Mouse (Mus musculus): ENCODE measurements around the gene Foxd4. TPM values are rescaled to one million over a fixed set of nuclear protein-coding genes. Genes with fewer than 3 reads are reported as not detected.

Gene Foxd4
- not detected for total RNA-seq (2022)

DNA sequence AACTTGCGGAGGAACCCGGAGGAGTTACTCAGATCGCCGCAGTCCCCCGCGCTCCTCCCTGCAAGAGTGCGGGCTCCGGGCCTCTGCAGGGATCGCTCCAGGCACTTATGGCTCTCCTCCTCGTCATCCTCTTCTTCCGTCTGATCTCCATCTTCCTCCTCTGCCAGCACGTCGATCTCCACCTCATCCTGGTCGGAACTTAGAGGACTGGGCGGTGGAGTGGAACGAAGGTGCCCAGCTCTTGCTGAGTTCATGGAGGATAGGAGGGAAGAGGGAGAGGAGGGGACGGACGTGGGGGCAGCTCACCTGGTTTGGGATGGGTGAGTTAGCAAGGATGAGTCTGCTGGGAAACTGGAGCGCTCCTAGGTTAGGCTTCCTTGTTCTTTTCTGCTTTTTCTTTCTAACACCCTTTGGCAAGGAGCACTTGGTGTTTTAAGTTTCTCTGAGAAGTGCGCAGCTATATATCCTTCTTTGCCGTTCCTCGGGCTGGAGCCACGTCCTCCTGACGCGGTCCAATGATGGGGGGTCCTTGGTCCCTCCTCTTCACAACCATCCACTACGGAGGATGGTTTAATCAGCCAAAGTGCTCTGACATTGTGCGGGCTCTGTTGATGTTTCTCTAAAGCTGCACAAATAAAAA lies at the start of gene Foxd4:
Foxd4 (minus strand) TSS at position 617 of the 640 bp plus-strand sequence.
- DNase-seq (ENCODE audit: low spot score) = no peak

DNA sequence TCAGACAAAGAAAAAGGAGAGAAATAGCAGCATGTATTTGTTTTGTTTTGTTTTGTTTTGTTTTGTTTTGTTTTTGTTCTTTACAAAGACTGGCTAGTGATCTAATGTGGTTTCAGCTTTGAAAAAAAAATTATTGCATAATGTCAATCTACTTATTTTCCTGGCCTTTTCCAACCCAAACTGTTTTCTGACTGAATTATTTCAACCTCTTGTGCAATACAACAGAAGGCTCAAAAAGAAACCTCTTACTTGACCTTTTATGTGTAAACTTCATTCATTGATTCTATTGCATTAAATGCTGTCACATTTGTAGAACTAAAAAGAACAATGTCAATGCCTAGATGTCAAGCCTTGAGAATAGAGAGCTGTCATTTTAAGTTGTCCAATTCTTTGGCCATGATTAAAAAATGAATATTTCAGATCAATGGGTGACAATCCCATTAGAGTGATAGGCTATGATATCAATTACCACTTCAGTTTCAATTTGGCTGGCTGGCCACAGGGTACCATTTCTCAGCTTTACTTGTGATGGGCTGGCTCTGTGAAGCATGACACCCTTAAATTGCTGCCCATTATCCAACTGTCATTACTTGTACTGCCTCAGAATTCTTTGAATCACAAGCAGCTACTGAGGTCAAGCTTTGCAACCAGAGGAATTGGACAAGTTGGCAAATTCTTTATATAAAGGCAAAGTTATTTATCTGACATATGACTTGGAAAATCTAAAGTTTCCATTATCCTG lies 44.7 kb upstream of the Foxd4 start:
- DNase-seq (ENCODE audit: low spot score) = no peak

DNA sequence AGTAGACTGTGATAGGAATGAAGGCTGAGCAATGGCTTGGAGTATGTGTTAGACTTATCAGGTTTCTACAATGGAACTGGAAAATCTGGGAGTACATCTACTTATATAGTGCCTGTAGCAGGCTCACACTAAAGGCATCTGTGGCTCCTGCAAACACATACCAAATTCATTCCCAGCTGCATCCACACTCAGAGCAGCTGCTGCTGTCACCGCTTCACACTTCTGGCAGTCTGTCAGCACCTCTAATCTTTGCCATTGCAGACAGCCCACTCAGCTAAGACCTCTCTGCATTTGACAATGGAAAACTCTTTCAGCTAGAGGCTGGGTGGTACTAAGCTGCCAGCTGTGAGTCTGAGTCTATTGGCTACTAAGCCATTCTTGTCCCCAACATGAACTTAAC lies 36.1 kb upstream of the Foxd4 start:
- DNase-seq (ENCODE audit: low spot score) = no peak

DNA sequence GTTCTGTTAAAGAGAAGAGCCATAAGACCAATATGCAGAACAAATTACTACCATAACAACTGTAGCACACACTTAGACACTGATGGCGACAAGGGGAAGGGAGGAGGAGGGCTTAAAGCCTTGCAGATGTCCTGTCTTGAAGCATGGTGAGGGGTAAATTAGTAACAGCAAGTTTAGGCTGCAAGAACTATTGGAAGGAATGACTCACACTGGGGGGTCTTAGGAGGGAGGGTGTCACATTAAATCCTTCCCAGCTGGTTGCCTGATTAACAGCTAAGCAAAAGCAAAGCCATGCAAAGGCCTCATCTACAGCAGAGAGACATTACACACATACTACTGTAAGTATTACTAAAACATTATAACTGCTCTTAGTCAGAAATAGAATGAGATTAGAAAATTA lies 28.0 kb upstream of the Foxd4 start:
- DNase-seq (ENCODE audit: low spot score) = no peak

DNA sequence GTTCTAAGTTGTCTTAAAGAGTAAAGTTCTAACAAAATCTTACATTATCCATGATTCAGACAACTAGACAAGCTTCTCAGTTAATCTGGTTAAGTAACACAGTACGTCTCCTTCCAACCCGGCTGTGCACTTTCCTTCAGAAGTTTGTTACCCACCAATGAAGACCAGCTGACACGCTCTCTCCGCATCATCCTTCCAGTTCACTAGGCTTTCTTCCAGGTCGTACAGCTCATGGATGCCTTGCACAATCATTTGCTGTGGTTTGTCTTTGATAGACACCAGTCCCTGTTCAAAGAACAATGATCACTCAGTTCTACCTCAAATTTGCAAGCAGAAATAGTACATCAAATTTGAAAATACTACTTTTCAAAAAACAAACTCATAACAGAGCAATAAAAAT lies 19.9 kb upstream of the Foxd4 start:
- DNase-seq (ENCODE audit: low spot score) = no peak

DNA sequence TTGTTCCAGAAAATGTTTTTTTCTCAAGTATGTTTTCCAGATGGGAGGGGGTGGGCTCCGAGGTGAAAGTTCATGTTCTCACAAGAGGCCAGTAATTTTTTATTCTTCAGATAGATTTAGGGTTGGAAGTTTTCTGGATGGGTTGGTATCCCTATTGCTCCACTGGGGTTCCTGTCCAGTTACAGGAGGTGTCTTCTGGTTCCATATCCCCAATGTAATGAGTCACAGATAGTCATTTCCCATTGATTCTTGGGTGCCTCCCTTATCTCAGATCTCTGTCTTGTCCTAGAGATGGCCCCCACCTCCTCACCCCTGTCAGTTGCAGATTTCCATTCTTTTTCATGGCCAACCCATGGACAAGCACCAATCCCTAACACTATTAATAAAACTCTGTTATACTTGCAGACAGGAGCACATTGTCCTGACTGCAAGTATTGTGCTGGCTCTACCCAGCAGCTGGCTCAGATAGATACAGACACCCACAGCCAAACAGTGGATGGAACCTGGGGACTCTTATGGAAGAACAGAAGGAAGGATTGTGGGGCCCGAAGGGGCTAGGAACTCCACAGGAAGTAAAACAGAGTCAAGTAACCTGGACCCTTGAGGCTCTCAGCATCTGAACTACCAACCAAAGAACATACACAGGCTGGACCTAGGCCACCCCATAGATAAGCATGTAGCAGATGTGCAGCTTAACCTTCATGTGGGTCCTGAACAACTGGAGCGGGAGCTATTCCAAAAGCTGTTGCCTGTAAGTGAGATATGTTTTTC lies 7.6 kb upstream of the Foxd4 start:
- DNase-seq (ENCODE audit: low spot score) = no peak

DNA sequence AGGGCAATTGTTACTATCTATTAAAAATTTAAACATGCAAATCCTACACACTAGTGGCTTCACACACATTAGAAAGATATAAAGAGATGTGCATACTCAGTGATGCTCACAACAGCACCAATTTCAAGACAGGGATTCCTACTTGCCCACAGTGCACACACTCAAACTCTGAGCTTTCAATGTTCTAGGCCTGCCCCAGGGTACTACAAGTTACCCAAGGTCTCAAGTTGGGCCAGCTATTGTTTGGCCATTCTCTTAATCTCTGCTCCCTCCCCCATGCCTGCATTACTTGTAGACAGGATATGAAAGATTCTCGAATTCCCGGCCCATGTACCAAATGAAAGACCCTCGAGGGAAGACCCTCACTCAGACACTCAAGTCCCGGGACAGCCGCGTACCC lies 6.7 kb upstream of the Foxd4 start:
- no peak for DNase-seq (ENCODE audit: low spot score)

DNA sequence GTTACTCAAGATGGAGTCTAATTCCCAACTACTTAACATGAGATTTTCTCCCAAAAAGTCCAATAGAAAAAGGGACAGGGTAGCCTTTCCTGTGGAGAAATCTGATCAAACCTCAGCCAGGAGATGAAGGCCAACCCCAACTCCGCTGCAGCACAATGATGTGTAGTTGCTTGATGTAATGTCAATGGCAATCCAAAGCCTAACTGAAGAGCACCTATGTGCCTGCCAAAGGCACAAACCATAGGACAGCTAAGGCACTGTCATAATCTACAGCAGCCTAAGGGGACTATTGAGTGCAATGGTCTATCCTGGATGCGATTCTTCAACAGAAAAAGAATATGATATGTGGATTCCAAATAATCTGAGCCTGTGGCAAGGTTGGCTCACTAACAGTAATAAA lies 1.8 kb upstream of the Foxd4 start:
- DNase-seq (ENCODE audit: low spot score) = no peak

DNA sequence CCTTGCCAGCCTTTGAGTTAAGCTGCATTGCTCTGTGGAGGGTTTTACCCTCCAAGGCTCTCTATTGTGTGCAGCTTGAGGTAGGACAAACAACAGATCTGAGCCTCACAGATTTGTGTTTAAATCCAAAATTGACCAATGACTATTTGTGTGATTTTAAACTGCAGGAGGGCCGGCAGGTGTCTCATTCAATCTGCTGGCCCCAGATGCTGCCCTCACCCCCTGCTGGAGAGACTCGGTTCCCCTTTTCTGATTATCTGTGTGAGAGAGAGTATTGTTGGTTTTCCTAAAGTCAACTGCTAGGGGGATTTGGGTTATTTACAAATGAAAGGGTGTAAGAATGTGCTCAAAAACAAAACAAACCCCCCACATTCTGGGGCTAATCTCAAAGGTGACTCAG lies 1.3 kb upstream of the Foxd4 start:
- no peak for DNase-seq (ENCODE audit: low spot score)

DNA sequence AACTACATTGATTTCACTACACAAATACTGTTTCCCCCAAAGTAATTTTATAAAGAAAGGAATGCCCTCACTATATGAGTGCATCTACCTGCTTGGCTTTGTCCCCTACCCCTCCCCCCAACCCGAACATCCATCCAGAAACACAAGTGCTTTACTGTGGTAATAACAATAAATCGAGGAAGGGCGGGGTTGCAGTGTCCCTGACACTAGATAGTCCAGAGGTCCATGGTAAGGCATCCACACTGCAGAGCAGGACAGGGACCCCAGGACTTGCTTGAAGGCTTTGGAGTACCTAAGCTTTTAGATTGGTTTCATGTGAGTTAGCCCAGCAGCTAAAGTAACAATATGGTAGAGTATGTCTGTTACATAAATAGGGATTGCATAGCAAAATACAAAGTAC lies 669 bp upstream of the Foxd4 start:
- DNase-seq (ENCODE audit: low spot score) = no peak

DNA sequence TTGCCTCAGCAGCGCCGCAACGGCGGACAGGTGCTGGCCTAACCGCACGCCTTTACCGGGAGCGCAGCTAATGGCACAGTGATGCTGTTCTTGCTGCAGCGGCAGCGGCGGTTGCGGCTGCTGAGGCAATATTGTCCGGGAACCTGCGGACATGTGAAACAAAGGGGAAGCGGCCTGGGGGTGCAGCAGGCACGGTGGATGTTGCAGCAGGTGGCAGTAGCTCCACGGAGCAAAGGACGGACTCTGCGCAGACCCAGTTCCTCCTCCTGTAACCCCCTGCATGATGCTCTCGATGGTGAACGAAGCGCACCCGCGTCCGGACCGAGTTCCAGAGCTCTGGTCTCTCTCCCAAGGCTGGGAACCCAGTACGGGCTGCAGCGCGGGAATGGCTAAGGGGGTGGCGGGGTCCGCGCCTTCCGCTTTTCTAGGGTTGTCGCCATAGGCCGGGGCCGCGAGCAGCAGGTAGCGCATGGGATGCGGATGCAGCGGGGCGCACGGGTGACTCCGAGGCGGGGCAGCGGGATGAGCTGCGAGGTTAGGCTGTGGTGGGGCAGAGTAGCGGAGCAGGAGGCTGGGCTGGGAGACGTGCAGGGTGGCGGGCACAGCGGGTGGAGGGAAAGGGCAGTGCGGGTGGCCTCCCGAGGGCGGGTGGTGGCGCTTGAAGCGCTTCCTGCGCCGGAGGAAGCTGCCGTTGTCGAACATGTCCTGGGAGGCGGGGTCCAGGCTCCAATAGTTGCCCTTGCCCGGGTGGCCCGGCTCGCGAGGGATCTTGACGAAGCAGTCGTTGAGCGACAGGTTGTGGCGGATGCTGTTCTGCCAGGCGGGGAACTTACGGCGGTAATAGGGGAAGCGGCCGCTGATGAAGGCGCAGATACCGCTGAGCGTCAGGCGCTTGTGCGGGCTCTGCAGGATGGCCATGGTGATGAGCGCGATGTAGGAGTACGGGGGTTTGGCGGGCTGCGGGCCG lies 1.1 kb downstream of the Foxd4 start:
- DNase-seq (ENCODE audit: low spot score) = no peak

DNA sequence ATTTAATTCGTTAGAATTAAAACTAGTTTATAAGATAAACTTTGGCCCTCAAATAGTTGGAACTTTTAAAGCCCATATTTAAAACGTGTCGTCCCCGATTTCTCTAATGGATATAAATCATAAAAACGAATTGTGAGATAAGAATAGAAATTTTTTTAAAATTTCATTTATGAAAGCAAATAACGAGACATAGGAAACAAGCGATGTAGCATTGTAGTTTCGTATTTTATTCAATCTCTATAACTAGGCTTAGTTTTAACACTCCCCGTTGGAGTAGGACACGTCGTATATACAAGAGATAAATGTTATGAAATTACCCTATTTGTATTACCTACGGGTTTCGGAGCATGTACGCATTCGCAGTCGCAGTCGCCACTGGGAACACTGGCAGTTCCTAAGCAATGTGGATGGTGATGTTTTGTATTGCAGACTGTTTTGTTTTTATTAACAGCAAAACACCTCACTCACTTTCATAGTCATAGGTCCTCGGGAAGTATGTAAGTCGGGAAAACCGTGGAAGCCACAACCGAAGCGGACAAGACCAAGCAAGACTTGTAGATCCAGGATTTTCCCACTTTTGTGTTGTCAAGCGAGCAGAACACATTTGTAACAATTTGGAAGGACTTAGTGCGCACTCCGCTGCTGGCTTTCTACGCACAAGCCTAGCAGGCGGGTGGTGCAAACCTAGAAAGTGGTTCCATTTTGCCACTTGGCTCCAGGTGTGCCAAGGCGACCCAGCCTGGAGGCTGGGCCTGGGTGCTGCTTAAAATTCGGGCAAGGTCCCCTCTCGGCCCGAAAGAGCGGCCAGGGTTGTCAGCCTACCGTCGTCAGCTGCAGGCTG lies 2.0 kb downstream of the Foxd4 start:
- no peak for DNase-seq (ENCODE audit: low spot score)

DNA sequence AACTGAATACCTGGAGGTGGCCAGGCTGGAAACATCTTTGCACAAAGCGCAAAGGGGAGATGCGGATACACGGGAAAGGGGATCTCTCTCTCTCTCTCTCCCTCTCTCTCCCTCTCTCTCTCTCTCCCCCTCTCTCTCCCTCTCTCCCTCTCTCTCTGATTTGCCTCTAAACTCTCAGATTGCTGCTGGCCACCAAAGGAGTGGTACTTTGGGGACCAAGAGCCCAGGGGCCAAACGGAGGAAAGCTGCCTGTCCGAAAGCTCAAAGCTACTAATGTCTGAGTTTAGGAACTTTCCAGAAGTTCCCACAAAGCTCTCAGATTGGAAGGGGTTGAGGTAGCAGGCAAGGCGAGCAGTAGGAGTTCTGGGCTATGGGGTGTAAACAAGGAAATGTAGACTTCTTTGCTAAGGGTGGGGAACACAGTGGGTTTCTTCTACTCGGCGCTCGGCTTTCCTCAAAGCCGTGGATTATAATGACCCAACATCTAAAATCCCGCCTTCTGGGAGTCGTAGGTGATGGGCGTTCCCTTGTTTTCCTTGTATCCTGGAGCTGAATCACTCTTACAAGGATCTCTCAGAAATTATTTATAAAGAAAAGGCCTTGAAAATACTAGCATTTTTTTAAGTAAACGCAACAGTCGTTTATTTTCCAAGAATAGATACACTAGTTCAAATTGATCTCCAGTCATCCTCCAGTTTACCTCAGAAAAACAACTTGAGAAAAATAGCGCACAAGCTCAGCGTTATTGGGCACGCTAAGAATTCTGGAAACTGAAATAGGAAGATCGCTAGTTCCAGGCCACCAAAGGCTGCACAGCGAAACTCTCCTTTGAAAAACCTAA lies 2.9 kb downstream of the Foxd4 start:
- DNase-seq (ENCODE audit: low spot score) = no peak

DNA sequence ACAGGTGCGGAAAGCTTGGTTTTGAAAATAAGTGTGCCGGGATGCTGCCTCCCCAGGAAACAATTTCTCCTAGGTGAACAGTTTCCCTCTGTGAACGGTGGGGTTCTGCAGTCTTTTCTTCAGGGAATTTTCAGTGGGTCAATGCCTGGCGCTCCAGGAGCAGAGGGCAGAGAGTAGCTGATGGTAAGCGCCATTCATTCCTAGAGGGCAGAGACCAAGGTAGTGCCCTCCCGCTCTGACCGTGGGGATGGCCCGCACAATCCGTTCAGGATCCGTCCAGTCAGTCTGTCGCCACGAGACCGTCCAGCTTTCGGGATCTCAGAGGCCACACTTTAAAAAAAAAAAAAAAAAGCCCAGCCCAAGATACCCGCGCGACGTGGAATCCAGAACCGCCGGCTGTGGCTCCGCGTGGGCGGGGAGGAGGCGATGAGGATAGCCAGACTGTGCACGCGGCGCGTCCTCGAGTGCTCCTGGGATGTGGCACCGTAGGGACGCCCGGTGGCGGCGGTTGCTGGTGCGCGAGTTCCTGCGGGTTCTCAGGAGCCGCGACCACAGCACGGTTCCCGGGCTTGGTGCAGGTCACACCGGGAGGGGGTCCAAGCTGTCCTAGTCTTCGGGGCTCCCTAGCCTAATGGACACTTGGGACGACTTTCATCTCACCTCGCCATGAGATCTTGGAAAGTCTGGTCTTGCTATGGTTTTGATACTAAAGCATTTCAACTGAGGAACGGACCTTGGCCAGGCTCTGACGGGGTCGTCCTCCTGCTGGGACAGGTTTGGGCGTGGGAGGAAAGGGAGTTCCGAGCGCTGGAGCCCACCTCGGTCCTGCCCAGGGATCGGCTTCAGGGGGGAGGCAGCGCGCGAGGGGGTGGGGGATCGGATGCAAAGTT lies 3.7 kb downstream of the Foxd4 start:
- no peak for DNase-seq (ENCODE audit: low spot score)

DNA sequence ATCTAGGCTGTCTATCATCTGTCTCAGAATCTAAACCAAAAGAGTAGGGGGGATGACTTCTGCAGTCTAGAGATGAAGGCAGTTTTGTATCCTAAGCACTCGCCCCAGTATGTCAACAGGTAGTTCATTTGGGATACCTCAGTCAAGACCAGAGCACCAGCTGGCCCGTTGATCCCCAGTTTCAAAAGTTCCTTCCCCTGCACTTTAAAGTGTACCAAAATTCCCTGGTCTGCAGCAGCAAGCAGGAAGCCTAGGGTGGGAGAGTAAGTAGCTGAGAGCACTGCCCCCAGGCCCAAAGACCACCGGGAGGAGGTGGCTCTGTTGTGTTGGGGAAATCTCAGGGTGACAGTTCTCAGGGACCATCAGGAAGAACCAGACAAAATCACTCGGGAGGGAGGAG lies 4.5 kb downstream of the Foxd4 start:
- DNase-seq (ENCODE audit: low spot score) = no peak

DNA sequence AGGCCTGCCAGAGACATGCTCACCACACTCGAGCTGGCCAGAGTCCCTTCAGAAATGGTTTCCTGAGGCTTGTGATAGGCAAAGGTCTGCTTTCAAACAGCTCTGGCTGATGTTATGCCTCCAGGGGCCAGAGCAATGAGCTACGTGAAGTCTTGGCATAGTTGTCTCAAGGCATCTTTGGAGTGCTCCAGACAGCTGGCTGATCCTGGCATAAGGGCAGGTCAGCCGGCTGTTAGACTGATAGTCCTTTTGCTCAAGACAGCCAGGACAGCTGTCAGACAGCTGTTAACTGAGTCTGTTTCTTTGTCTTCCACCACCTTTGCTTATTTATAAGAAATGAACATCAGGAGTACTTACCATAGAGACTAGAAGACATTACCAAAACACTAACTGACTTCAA lies 14.1 kb downstream of the Foxd4 start:
- DNase-seq (ENCODE audit: low spot score) = no peak

DNA sequence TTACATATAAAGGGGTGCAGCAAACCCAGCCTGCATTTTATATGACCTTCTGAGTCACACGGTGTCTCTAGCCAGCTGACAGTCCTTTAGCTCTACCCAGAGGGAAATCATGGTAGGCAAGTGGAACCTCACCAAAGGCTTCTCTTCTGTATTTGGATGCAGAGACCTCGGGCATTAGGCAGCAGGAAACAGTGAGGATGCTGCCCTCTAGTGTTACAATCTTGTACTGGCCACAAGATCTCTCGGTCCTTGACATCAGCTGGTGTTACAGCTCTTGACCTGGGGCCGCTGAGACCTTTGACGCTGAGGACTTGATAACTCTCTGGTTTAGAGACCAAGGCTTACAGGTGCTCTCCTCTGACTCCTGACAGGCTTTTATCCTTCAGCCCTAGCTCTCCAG lies 15.5 kb downstream of the Foxd4 start:
- DNase-seq (ENCODE audit: low spot score) = peak; percentile 50

DNA sequence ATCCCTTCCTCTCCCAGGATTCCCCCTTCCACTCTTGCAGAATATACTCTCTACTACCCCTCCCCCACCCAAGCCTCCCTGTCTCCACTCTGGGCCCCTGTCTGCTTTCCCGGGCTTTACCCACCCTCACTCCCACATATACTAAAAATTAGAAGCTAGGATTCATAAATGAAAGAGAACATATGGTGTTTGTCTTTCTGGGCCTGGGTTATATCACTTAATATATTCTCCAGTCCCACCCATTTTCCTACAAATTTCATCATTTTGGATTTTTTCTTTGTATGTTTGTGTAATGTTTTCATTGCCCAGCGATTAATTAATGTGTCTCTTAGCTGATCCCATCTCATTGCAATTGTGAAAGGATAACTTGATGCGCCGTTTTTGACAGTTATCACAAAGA lies 19.8 kb downstream of the Foxd4 start:
- DNase-seq (ENCODE audit: low spot score) = no peak
